Mouse (Mus musculus): ENCODE measurements at regions not wholly inside any gene's neighbourhood (a gene's known extent, or its start where the extent isn't known, plus 50 kb on each side); places are given as distances from the start of the nearest gene placed in this dataset.

GRCm38 (mm10) chr12:97983390-97983789 lies 275.9 kb downstream of the Galc start:
- TF ChIP-seq CTCF (IDR thresholded peaks at IDR 0.05; ENCODE audit: borderline replicate concordance, control insufficient read depth, extremely low read depth, insufficient read depth, low read length, poor library complexity) (no peak), POLR2A (IDR thresholded peaks at IDR 0.05; ENCODE audit: control insufficient read depth, extremely low read depth, insufficient read depth, low read length, poor library complexity) (no peak)

All from thymus, adult 2 months (tissue).